Mouse (Mus musculus) megakaryocyte, embryonic 14.5 days (primary cell): ENCODE measurements around the gene Ccl28. TPM values are rescaled to one million over a fixed set of nuclear protein-coding genes. Genes with fewer than 3 reads are reported as not detected.
"Not testable (repeated sequence)": the region's sequence is repeated elsewhere in the genome, so short reads cannot be mapped to it uniquely, and the experiment has no call there.

Source experiments
- H3K27me3 ChIP-seq: replicated peaks from 2 replicates; pipeline ENCODE3; 2012; ENCODE audit warnings: inconsistent platforms
- H3K36me3 ChIP-seq: replicated peaks from 2 replicates; pipeline ENCODE3; 2012; ENCODE audit warnings: low read length, inconsistent platforms, mixed read lengths
- H3K4me1 ChIP-seq: 2 replicates; pipeline ENCODE4 v1.6.1; 2012; ENCODE audit warnings: inconsistent platforms
- H3K4me3 ChIP-seq: replicated peaks from 2 replicates; pipeline ENCODE3; 2012; ENCODE audit warnings: moderate library complexity, mild to moderate bottlenecking, inconsistent platforms
- H3K9me3 ChIP-seq: 2 replicates; pipeline ENCODE4 v1.6.1; 2012; ENCODE audit warnings: inconsistent platforms
- FLI1 ChIP-seq: IDR thresholded peaks from 2 replicates; pipeline ENCODE4 v1.6.1; 2012; ENCODE audit warnings: low read length, inconsistent platforms, mixed read lengths
- GATA1 ChIP-seq: IDR thresholded peaks from 3 replicates; pipeline ENCODE4 v1.6.1; 2012; ENCODE audit warnings: mixed read lengths, low read length, inconsistent platforms, borderline replicate concordance
- polyA plus RNA-seq: library from polyadenylated mRNA; stranded (reverse); fragments of >175 nt; gene quantifications from 2 replicates; pipeline ENCODE4 v1.2.3, GENCODE M21; 2012; ENCODE audit warnings: low replicate concordance; ENCODE audit not compliant: insufficient read depth

The Ccl28 gene
- polyA plus RNA-seq, 1 experiment = not detected

DNA sequence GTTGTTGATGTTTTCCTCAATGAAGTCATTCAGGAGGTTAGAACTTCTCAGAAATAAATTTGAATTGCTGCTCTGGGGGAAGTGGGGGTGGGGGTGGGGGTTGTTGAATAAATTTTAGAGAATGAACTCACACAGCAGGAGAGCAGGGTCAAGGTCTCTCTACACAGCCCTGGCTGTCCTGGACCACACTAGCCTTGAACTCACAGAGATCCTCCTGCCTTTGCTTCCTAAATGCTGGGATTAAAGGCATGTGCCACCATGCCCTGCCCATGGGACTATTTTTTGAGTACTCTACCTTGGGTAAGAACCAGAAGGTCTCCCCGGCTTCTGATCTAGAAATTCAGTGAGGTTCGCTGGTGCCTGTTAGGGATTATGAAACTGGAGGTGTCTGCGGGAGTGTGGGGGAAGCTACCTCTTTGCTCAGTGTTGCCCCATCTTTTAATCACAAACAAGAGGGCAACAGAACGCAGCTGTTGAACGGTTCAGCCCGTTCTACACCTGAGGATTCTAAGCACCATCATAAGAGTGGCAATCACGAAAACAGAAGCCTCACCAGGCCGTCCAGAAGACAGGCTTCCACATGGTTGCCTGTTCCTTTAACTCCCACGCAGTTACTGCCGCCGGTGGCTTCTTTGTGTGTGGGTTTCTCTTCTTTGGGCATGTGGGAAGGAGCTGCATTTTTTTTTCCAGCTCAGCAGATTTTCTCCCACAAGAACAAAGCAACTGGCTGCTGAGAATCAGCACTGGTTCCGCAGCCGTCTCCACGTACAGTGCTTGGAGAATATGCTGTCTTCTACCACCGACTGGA lies 25.5 kb downstream of the Ccl28 start:
- H3K27me3 ChIP-seq = no peaks in the 10 kb centered on the region
- peaks cover 21% of the 10 kb centered on the region for H3K4me1 ChIP-seq
- no peaks in the 10 kb centered on the region for H3K36me3 ChIP-seq
- no peaks in the 10 kb centered on the region for H3K9me3 ChIP-seq
- no peak overlapping the region for H3K4me3 ChIP-seq
- TF ChIP-seq GATA1 = no peak
- no peak for TF ChIP-seq FLI1

DNA sequence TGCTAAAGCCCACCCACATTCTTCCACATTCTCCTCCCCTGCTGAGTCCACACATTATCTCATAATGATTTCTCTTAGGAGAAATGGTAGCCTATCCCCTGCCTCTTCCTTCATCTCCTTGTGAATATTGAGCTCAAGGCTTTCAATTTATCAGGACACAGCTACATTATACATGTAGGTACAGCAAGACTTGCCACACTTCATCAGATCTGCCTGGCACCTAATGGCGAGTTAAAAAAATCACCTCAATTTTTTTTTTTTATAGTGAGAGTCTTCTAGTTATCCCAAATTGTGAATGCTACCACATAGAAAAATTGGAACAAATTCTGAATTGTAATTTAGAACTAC lies 26.1 kb downstream of the Ccl28 start:
- TF ChIP-seq GATA1 (no peak), FLI1 (no peak)
- Histone ChIP-seq H3K4me3 (no peak overlapping the region), H3K4me1 (peaks cover 21% of the 10 kb centered on the region), H3K27me3 (no peaks in the 10 kb centered on the region), H3K9me3 (no peaks in the 10 kb centered on the region), H3K36me3 (no peaks in the 10 kb centered on the region)

DNA sequence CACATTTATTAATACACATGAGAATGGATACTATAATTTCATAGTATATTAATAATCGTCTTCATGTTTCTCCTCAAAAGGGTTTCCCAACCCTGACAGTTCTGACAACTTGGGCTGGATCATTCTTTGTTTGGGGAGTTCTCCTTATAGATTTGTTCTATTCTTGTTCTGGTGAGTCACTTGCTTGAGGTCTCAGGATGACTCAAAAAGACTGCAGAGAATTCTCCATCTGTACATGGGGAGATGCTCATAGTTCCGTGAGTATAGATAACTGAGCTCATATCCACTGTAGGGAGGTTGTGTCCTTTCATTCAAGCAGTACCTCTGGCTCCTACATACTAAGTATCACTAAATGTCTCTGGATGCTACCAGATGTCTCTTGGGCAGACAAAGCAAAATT lies 31.1 kb downstream of the Ccl28 start:
- no peaks in the 10 kb centered on the region for H3K27me3 ChIP-seq
- H3K4me3 ChIP-seq = no peak overlapping the region
- no peak for TF ChIP-seq GATA1
- no peak for TF ChIP-seq FLI1
- H3K36me3 ChIP-seq = no peaks in the 10 kb centered on the region
- H3K9me3 ChIP-seq = no peaks in the 10 kb centered on the region; the same call in 1 of the 2 replicates
- peaks cover 19% of the 10 kb centered on the region for H3K4me1 ChIP-seq

DNA sequence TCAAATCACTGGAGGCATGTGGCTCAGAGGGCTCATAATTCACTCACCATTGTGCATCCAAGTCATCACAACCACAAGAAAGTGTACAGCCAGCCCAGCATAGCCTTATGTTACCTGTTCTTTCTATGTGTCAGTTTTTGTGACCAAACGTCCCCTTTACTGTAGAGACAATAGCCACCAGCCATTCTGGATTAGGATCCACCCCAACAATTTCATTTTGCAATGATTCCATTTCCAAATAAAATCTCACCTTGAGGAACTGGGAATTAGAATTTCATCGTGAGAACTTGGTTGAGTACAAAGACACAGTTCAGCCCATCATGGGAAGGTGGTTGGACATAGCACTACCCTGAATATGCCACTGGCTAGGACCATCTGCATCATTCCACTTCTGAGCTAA lies 32.6 kb downstream of the Ccl28 start:
- Histone ChIP-seq H3K27me3 (no peaks in the 10 kb centered on the region), H3K9me3 (no peaks in the 10 kb centered on the region; the same call in 1 of the 2 replicates), H3K4me1 (peaks cover 19% of the 10 kb centered on the region), H3K36me3 (no peaks in the 10 kb centered on the region), H3K4me3 (no peak overlapping the region)
- TF ChIP-seq FLI1 (no peak), GATA1 (no peak)

DNA sequence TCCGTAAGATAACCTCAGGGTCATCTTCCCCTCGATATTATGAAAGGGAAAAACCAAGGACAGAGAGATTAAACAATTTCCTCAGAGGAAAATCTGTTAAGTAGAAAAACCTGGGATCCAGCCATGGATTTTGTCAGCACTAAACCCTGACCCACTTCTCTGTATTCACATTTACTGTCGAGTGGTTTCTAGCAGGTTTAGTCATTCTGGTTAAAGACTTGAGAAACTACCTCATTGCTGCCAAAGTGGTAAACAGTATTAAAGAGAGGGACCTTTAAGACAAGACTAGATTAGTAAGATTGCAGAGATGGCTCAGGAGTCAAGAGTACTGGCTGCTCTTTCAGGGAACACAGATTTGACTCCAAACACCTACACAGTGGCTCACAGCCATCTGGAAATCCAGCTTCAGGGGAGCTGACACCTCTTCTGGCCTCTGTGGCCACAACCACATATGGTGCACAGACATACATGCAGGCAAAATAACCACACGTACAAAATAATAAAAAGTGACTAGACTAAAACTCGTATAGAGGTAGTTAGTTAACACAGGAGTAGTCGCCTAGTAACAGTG lies 33.3 kb downstream of the Ccl28 start:
- Histone ChIP-seq H3K27me3 (no peaks in the 10 kb centered on the region), H3K4me1 (peaks cover 19% of the 10 kb centered on the region)
- TF ChIP-seq GATA1 (no peak), FLI1 (no peak)

DNA sequence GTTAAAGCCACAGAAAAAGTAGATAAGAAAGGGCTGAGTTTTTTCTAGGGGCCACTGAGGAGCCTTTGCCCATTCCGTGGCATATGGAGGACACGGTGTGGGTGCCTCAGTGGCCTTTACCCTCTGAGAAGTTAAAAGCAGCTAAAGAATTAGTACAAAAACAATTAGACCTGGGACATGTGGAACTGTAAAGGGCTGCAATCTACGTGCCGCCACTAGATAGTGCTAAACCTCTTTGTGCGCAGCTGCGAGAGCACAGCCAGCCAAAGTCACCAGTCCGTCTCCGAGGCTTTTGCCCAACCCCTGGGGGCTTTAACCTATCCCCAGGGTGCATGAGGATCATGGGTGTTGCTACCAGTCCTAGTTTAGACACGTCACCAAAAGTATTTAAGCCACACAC lies 37.8 kb downstream of the Ccl28 start:
- peaks cover 12% of the 10 kb centered on the region for H3K4me1 ChIP-seq
- not testable (repeated sequence) for H3K4me3 ChIP-seq, H3K36me3 ChIP-seq, H3K9me3 ChIP-seq, H3K27me3 ChIP-seq

More for the DNA sequence above, 33.3 kb downstream of the Ccl28 start:
- no peaks in the 10 kb centered on the region for H3K36me3 ChIP-seq
- no peaks in the 10 kb centered on the region; the same call in 1 of the 2 replicates for H3K9me3 ChIP-seq
- H3K4me3 ChIP-seq = no peak overlapping the region

DNA sequence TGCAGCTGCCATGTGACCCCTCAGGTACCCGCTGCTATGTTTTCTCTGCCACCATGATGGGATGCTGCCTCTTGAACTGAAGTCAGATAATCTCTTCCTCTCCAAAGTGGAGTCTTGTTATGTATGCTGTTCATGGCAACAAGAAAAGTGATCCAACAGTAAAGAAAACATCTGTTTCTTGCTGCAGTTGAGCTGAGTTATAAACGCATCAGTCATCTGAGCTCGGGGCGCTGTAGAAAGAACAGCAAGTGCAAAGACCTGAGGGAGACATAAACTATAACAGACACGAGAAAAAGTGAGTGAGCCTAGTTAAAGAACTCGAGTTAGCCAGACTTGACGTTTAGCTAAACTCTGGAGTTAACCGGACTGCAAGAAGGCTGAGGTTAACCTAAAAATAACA lies 55.2 kb downstream of the Ccl28 start:
- Histone ChIP-seq H3K27me3 (no peaks in the 10 kb centered on the region), H3K36me3 (peaks cover under 1% of the 10 kb centered on the region), H3K4me1 (peaks cover 30% of the 10 kb centered on the region), H3K9me3 (no peaks in the 10 kb centered on the region), H3K4me3 (no peak overlapping the region)
- no peak for TF ChIP-seq FLI1
- TF ChIP-seq GATA1 = no peak

DNA sequence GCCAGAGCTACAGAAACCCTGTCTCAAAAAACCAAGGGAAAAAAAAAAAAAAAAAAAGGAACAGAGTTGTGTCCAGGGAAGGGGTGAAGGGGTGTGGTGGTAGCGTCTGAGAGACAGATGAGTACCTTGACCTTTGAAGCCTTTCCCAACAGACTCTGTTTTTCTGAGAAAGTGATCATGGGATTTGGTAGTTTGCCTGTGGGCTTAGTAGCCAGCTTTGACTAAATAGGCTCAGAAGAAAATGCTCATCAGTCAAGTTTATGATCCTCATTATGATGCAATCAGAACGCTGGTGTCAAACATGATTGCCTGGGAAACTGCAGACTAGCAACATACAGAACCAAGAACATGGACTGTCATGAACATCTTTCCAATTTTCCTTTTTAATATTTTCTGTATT lies 56.1 kb downstream of the Ccl28 start:
- no peak for TF ChIP-seq FLI1
- TF ChIP-seq GATA1 = no peak
- Histone ChIP-seq H3K4me1 (peaks cover 37% of the 10 kb centered on the region), H3K4me3 (no peak overlapping the region), H3K9me3 (no peaks in the 10 kb centered on the region), H3K27me3 (no peaks in the 10 kb centered on the region), H3K36me3 (peaks cover 3% of the 10 kb centered on the region)

DNA sequence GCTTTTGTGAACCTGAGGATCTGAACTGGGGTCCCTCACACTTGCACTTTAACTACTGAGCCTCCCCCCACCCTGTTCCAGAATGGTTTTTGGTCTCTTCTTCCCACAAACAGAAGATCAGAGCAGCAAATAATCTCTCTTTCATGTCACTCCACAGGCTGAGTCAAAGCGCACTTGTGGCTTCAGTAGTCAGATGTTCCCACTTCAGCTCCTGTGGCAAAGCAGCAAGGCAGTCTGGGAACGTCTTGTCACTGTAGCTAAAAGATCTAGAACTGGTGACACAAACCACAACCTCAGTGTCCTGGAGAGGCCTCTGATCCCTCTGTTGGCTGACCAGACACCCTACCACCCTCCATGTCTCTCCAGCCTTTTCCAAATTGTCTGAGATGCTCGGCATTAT lies 57.5 kb downstream of the Ccl28 start:
- H3K4me3 ChIP-seq = peak overlapping the region; percentile 66
- TF ChIP-seq GATA1 = no peak
- no peak for TF ChIP-seq FLI1
- H3K36me3 ChIP-seq = peaks cover 4% of the 10 kb centered on the region
- H3K4me1 ChIP-seq = peaks cover 38% of the 10 kb centered on the region
- H3K9me3 ChIP-seq = no peaks in the 10 kb centered on the region
- H3K27me3 ChIP-seq = no peaks in the 10 kb centered on the region

DNA sequence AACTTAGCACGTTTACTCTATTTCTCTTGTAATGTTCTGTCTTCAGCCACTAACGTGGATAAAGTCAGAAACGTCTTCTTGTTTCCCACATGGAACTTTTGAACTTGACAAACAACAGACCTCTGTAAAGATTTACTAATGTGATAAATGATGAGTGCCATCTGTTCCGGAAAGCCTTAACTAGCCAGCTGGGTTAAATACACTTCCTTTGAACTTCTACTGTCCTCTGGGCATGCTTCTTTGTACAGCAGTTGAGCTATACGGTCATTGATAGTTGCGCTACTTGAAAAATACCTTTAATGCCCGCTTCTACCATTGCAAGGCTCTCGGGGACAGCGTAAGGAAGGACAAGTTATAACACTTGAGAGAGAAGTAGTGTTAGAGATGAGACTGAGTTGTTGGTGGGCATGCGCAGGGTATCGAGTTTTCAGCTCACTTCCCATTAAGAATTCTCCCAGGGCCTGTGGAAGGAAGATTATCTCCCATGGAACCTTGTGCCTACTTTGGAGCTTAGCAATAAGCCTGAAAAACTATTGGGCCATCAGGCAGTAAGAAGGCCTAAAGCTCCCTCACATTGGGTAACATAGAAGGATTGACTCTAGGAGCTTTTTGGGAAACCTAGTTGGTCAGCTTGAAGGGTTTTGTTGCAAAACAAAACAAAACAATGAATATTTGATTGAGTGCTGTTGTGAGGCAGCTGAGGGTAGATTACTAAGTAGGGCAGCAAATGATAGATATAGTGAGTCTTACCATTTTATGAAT lies 61.0 kb downstream of the Ccl28 start:
- Histone ChIP-seq H3K27me3 (no peaks in the 10 kb centered on the region), H3K9me3 (no peaks in the 10 kb centered on the region), H3K36me3 (peaks cover 4% of the 10 kb centered on the region), H3K4me3 (no peak overlapping the region), H3K4me1 (peaks cover 58% of the 10 kb centered on the region)
- no peak for TF ChIP-seq GATA1
- no peak for TF ChIP-seq FLI1
